Mouse (Mus musculus) MEL (cell line): Measurements from ENCODE around the gene Atf2. TPM values are rescaled to one million over a fixed set of nuclear protein-coding genes. Genes with fewer than 3 reads are reported as not detected.

Source experiments
- DNase-seq: peaks from one replicate; pipeline ENCODE4 v3.0.0; 2011; ENCODE audit warnings: low read depth, low spot score
- H3K27ac ChIP-seq: 2 replicates; pipeline ENCODE4 v1.5.1; 2012; ENCODE audit warnings: low read depth, mild to moderate bottlenecking, control low read depth, low read length, moderate library complexity; ENCODE audit not compliant: control insufficient read depth
- H3K27me3 ChIP-seq, 2 experiments: fragments of 150-350 bp in 1 of 2; sonication (generic) in 1 of 2; 2 replicates each; pipeline ENCODE4 v1.6.1; 2012; ENCODE audit warnings: low read length in 2 of 2, mild to moderate bottlenecking in 2 of 2, improper control_type of control experiment in 1 of 2, moderate library complexity in 1 of 2; ENCODE audit not compliant: insufficient read depth in 2 of 2, control insufficient read depth in 1 of 2
- H3K36me3 ChIP-seq, 2 experiments: 2 replicates each; pipeline ENCODE4 v1.6.1; 2012 to 2014; ENCODE audit warnings: low read length in 2 of 2, improper control_type of control experiment in 1 of 2, inconsistent platforms in 1 of 2, mild to moderate bottlenecking in 1 of 2; ENCODE audit not compliant: insufficient read depth in 2 of 2, control insufficient read depth in 1 of 2
- H3K4me1 ChIP-seq, 2 experiments: fragments of 150-350 bp in 1 of 2; sonication (generic) in 1 of 2; 2 replicates each; pipeline ENCODE4 v1.6.1; 2012; ENCODE audit warnings: low read length in 2 of 2, improper control_type of control experiment in 1 of 2, mild to moderate bottlenecking in 1 of 2; ENCODE audit not compliant: insufficient read depth in 2 of 2, control insufficient read depth in 1 of 2
- H3K4me3 ChIP-seq, 2 experiments: fragments of 150-350 bp in 1 of 2; sonication (generic) in 1 of 2; 2 replicates each; pipeline ENCODE4 v1.5.1; 2012; ENCODE audit warnings: low read depth in 2 of 2, low read length in 2 of 2, mild to moderate bottlenecking in 2 of 2, moderate library complexity in 2 of 2, control low read depth in 1 of 2, improper control_type of control experiment in 1 of 2; ENCODE audit not compliant: control insufficient read depth in 1 of 2, insufficient read depth in 1 of 2
- H3K79me2 ChIP-seq: 2 replicates; pipeline ENCODE4 v1.6.1; 2012; ENCODE audit warnings: mild to moderate bottlenecking, low read length, moderate library complexity; ENCODE audit not compliant: control insufficient read depth, poor library complexity, insufficient read depth
- H3K9ac ChIP-seq: 2 replicates; pipeline ENCODE4 v1.6.1; 2012; ENCODE audit warnings: low read depth, mild to moderate bottlenecking, control low read depth, low read length, moderate library complexity; ENCODE audit not compliant: control insufficient read depth, poor library complexity, severe bottlenecking
- H3K9me3 ChIP-seq: fragments of 150-350 bp; sonication (generic); replicated peaks from 2 replicates; pipeline ENCODE4 v1.6.1; 2012; ENCODE audit warnings: mild to moderate bottlenecking, low read length, improper control_type of control experiment, moderate library complexity; ENCODE audit not compliant: insufficient read depth
- ELF1 ChIP-seq: IDR thresholded peaks from 2 replicates; pipeline ENCODE4 v1.6.1; 2014; ENCODE audit warnings: low read depth, mild to moderate bottlenecking, inconsistent platforms, low read length, improper control_type of control experiment, moderate library complexity
- GABPA ChIP-seq: IDR thresholded peaks from 2 replicates; pipeline ENCODE4 v1.6.1; 2012; ENCODE audit warnings: low read depth, mild to moderate bottlenecking, inconsistent platforms, low read length, improper control_type of control experiment, moderate library complexity
- GATA1 ChIP-seq: IDR thresholded peaks from 2 replicates; pipeline ENCODE4 v1.6.1; 2011; ENCODE audit warnings: low read depth, low read length, improper control_type of control experiment
- MYC ChIP-seq: IDR thresholded peaks from 2 replicates; pipeline ENCODE4 v1.6.1; 2011; ENCODE audit warnings: low read depth, mild to moderate bottlenecking, low read length, improper control_type of control experiment, moderate library complexity
- NELFE ChIP-seq: IDR thresholded peaks from 2 replicates; pipeline ENCODE4 v1.6.1; 2011; ENCODE audit warnings: low read depth, low read length, improper control_type of control experiment
- POLR2A ChIP-seq, 2 experiments: IDR thresholded peaks; 2 replicates each; pipeline ENCODE4 v1.6.1; 2011 to 2012; ENCODE audit warnings: low read length in 2 of 2, mild to moderate bottlenecking in 2 of 2, control low read depth in 1 of 2, improper control_type of control experiment in 1 of 2, low read depth in 1 of 2, moderate library complexity in 1 of 2; ENCODE audit not compliant: control insufficient read depth in 1 of 2, insufficient read depth in 1 of 2, poor library complexity in 1 of 2
- POLR2AphosphoS2 ChIP-seq: IDR thresholded peaks from 2 replicates; pipeline ENCODE4 v1.6.1; 2011; ENCODE audit warnings: low read length, improper control_type of control experiment
- RAD21 ChIP-seq: IDR thresholded peaks from 2 replicates; pipeline ENCODE4 v1.6.1; 2011; ENCODE audit warnings: mild to moderate bottlenecking, low read depth, low read length, improper control_type of control experiment
- RCOR1 ChIP-seq: IDR thresholded peaks from 2 replicates; pipeline ENCODE4 v1.6.1; 2012; ENCODE audit warnings: low read depth, mild to moderate bottlenecking, inconsistent platforms, low read length, improper control_type of control experiment
- TAL1 ChIP-seq: IDR thresholded peaks from 2 replicates; pipeline ENCODE4 v1.6.1; 2012; ENCODE audit warnings: mild to moderate bottlenecking, inconsistent platforms, low read length, moderate library complexity, mixed read lengths
- USF1 ChIP-seq: IDR thresholded peaks from 2 replicates; pipeline ENCODE4 v1.6.1; 2014; ENCODE audit warnings: low read depth, mild to moderate bottlenecking, inconsistent platforms, low read length, improper control_type of control experiment, moderate library complexity
- ZC3H11A ChIP-seq: IDR thresholded peaks from 2 replicates; pipeline ENCODE4 v1.6.1; 2012; ENCODE audit warnings: low read depth, mild to moderate bottlenecking, inconsistent platforms, low read length, improper control_type of control experiment
- polyA plus RNA-seq, 2 experiments: library from polyadenylated mRNA; stranded (reverse) in 1 of 2; unstranded in 1 of 2; fragments of >175 nt in 1 of 2; fragments of >200 nt in 1 of 2; gene quantifications; 2 replicates each; pipeline versions ENCODE4 v1.2.1 to v1.2.4; 2012; ENCODE audit warnings: low replicate concordance in 2 of 2, low read depth in 1 of 2; ENCODE audit not compliant: insufficient read length in 2 of 2, insufficient read depth in 1 of 2, missing spikeins in 1 of 2
- total RNA-seq: library from RNA; depleted of rRNA; stranded (reverse); fragments of 300-350 nt; gene quantifications from 2 replicates; pipeline ENCODE4 v1.2.3, GENCODE M21; 2012

Atf2 gene
- total and polyA plus RNA-seq, 3 experiments, result 16.8 to 82.3 (median 36.7) TPM

DNA sequence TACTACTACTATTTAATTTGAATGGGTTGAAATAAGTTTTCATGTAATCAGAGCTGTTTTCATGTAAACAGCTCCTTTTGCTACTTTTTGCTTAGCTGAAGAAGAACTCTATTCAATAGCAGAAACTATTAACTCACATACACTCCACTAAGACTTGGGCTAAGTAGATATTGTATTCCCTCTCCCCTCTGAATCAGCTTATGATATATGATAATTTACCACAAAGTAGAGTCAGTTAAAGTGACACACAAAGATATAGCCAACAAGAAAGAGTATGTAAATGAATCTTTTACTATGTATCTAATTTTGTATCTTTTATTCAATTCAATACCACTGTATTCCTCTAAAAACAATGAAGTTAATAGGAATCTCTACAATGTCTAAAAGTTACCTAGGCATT lies 35.1 kb downstream of the Atf2 start (continued):
- TF ChIP-seq ELF1, result no peak
- no peak for TF ChIP-seq TAL1
- TF ChIP-seq GABPA, result no peak
- TF ChIP-seq RCOR1, result 0 out of 2 replicates have a peak, but pooled peaks have one; percentile 16
- no peak for TF ChIP-seq POLR2A (IDR thresholded peaks at IDR 0.05; ENCODE audit: control insufficient read depth in 1 of 2, insufficient read depth in 1 of 2, low read depth in 1 of 2, low read length in 2 of 2, poor library complexity in 1 of 2)
- no peak for TF ChIP-seq MYC
- no peak for TF ChIP-seq ZC3H11A

DNA sequence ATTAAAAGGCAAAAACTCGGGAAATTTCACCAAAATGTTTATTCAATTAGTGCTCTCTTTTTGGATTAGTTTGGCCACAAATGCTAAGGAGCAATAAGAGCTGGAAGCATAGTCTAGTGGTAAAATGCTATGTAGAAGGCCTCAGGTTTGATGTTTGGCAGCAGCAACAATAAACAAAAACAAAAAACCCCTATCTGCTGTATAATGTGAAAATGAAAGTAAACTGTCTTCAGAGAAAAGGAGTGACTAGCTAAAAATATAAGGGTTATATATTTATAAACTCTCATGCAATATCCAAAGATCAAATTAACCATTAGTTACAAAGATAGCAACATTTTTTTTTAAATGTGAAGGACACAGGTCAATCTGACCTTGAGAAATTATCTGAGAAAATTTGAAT lies 36.2 kb downstream of the Atf2 start:
- peaks cover 7 to 33% of the 10 kb centered on the region in 2 experiments for H3K36me3 ChIP-seq
- TF ChIP-seq ZC3H11A (no peak), NELFE (no peak), RAD21 (no peak), USF1 (no peak), RCOR1 (no peak), POLR2AphosphoS2 (no peak)
- TF ChIP-seq, all 39 proteins: peak for 0
- H3K4me1 ChIP-seq, result peaks cover 3 to 28% of the 10 kb centered on the region in 2 experiments; a peak in 3 of 4 replicates
- peaks cover 3% of the 10 kb centered on the region; the same call in 1 of the 2 replicates for H3K79me2 ChIP-seq
- H3K9ac ChIP-seq, result peak overlapping the region; percentile 47
- no peak overlapping the region for H3K27ac ChIP-seq
- peak overlapping the region in 1 of 2 experiments; percentile 59; a peak in 2 of 4 replicates for H3K4me3 ChIP-seq
- H3K9me3 ChIP-seq, result no peaks in the 10 kb centered on the region
- H3K27me3 ChIP-seq, result no peaks in the 10 kb centered on the region
- no peak for DNase-seq

DNA sequence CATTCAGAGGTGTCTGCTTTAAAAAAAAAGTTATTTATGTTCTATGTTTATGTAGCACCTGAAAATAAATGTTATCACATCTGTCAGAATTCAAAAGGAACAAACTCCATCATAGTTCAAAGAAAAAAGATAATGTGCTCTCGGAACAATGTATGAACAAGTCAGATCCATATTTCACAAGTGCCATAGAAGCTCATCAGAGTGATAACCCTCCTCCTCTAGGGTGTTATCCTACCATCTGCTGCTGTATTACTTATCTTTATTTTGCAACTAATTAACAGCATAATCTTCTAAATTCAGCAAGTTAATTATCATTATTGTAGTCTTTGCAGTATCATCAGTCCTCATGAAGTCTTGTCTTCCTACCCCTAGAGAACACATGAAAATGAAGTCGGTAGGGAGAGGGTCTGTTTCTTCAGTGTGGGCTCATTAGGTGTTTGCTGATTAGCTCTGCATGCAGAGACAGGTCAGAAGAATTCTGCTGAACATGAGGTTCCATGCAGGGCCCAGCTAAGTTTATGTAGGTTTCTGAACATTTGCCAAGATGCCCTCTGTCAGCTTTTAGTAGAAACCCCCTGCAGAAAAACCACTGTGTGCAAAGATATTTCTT lies 57.9 kb downstream of the Atf2 start:
- peaks cover 0 to 2% of the 10 kb centered on the region in 2 experiments; a peak in 2 of 4 replicates for H3K4me1 ChIP-seq
- H3K27me3 ChIP-seq, result no peaks in the 10 kb centered on the region
- H3K27ac ChIP-seq, result no peak overlapping the region
- H3K36me3 ChIP-seq, result peaks cover 2 to 31% of the 10 kb centered on the region in 2 experiments; a peak in 3 of 4 replicates
- no peak overlapping the region for H3K4me3 ChIP-seq
- no peak for DNase-seq
- no peaks in the 10 kb centered on the region for H3K9me3 ChIP-seq
- H3K79me2 ChIP-seq, result no peaks in the 10 kb centered on the region
- no peak overlapping the region for H3K9ac ChIP-seq
- no peak for TF ChIP-seq NELFE
- peak; percentile 29; the same call in 1 of the 2 replicates for TF ChIP-seq GATA1
